Mouse (Mus musculus): ENCODE measurements around the gene Etnk2. TPM values are rescaled to one million over a fixed set of nuclear protein-coding genes. Genes with fewer than 3 reads are reported as not detected.
"Not testable (repeated sequence)": the region's sequence is repeated elsewhere in the genome, so short reads cannot be mapped to it uniquely, and the experiment has no call there.

Gene Etnk2
- 10 to 100 TPM in 2 of 4 experiments, 1 to 10 TPM in 2; 6.0 to 34.7 (median 13.4) TPM for total RNA-seq (2022)

- DNase-seq: peak; percentile 86
Measured at GRCm38 (mm10) chr1:133363276-133364021, at the start of gene Etnk2. Gene Etnk2, plus strand, starts transcription at chr1:133363572.

GRCm38 (mm10) chr1:133314364-133314763 lies 49.0 kb upstream of the Etnk2 start:
- peak; percentile 45 for DNase-seq

DNA sequence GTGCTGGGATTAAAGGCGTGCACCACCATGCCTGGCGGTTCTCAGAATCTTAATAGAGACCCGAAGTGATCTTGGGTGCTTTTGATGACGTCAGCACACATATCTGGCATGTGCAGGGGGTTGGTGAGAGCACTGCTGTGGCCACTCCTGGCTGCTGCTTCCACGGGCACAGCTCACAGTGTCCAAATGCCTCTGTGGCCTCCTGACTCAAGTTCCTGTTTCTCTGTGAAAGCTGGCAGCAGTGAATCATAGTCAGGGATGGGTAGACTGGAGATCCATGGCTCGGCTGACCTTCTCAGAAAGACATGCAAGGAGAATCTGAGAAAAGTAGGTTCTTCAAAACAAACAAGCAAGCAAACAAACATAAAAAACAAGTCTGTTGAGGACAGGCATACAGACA lies 47.6 kb upstream of the Etnk2 start:
- peak; percentile 29 for DNase-seq

DNA sequence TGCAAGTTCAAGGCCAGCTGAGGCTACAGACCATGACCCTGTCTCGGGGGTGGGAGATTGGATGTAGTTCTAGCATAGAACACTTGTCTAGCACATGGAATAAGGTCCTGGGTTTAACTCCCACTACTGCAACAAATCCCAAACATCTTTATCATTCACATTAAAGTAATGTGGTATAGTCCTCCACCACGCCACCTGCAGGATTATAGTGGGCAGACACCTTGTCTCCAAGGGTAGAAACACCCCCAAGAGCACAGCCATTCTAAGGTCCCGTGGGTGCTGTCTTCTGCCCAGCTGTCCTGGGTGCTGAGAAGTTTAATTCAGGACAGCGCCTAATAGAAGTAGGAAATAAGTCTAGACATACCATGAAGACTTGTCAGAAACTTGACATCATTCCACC lies 46.8 kb upstream of the Etnk2 start:
- no peak for DNase-seq

DNA sequence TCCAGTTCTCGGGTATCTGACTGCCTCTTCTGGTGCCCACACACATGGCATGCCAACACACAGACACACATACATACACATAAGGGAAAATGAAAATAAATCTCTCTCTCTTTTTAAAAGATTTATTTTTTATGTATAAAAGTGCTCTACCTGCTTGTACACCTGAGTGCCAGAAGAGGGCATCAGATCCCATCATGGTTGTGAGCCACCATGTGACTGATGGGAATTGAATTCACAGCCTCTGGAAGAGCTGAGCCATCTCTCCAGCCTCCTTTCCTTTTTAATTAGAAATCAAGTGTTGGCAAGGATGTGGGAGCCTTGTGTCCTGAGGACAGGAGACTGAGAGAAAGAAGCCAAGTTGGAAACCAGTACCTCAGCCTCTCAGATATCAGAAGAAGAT lies 46.2 kb upstream of the Etnk2 start:
- no peak for DNase-seq

DNA sequence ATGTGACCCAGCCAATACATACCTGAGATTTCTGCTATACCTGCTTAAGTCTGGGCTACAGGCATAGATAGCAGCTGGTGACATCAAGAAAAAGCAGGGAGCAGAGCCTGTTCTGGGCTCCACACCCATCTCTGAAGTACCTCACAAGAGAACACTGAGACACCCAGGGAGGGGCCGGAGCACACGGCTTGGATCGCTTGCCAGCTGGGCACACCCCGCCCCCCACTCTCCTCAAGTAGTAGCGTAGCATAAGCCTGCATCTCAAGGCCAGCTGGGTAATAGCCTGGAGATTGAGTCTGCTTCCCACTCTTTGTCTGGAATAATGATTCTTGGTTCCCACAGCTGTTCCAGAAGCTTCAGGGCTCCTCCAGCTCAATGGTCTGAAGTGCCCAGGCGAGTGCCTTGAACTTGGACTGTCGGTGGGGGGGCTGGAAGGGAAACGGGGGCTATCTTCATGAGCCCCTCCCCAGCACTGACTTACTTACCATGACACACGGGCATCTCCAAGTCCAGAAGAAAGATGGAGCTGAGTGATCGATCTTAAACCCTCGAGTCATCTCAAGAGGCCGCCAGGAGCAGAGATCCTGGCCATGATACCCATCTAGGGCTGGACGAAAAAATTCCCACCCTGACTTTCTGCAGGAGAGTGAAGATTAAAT lies 42.0 kb upstream of the Etnk2 start, which contains the start of gene Kiss1:
Gene Kiss1, plus strand, starts transcription at position 609 of the 659 bp plus-strand sequence.
- no peak for DNase-seq

- DNase-seq: no peak
Measured at GRCm38 (mm10) chr1:133323333-133323732, 40.0 kb upstream of the Etnk2 start.

- no peak for DNase-seq
Measured at GRCm38 (mm10) chr1:133325951-133326350, 37.4 kb upstream of the Etnk2 start.

DNA sequence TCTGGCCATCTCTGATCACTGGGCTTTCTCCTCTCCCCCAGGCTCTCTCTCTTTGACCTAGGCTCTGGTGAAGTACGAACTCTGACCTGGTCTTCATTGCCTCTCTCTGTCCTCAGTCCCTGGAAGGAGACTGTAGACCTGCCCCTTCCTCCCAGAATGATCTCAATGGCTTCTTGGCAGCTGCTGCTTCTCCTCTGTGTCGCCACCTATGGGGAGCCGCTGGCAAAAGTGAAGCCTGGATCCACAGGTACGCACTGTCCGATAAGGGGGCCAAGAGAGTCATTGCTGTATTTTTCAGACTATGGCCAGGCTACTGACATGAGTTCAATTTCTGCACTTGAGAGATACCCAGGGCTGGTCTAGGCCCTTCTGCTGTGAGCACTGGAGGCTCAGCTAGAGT lies 36.3 kb upstream of the Etnk2 start:
- DNase-seq: no peak

DNA sequence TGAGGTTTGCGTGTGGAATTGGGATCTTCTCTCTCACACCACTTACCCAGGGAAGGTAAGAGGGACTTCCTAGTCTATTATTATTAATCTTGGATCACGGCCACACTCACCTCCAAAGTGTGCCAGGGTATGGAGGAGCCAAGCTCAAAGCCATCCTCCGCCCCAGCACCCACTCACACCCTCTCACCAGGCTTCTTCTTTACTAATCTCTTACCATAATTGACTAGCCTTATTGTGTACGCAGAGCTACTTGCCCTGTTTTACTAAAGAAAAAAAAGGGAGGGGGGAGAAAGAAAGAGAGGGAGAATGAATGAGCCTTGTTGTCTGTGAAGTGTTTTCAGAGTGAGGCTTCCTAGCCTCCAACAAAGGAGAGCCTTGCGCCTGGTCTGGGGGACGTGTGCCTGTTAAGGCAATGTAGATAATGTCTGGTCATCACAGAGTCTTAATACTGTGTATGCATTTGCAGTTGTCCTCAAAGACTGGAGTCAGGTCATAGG lies 35.0 kb upstream of the Etnk2 start:
- no peak for DNase-seq

DNA sequence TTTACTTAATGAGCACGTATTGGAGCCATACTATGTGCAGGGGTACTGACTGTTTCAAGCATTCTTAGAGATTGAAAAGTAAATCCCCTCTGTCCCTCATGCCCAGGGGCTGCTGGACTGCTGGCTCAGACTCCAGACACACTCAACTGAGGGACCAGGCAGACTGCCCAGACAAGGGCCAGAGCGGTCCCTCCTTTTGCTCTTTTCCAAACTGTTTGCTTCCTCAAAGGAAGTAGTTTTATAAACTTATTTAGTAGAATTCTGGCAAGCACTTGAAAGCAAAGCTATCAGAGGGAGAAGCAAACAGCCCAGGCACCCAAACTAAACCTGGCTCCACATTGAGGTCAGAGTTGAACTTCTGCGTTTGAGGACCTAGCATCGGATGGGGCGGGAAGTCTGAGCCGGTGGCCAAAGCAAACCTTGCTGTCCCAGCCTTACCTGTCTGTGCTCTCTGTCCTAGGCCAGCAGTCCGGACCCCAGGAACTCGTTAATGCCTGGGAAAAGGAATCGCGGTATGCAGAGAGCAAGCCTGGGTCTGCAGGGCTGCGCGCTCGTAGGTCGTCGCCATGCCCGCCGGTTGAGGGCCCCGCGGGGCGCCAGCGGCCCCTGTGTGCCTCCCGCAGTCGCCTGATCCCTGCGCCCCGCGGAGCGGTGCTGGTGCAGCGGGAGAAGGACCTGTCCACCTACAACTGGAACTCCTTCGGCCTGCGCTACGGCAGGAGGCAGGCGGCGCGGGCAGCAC lies 34.3 kb upstream of the Etnk2 start:
- DNase-seq: no peak

DNA sequence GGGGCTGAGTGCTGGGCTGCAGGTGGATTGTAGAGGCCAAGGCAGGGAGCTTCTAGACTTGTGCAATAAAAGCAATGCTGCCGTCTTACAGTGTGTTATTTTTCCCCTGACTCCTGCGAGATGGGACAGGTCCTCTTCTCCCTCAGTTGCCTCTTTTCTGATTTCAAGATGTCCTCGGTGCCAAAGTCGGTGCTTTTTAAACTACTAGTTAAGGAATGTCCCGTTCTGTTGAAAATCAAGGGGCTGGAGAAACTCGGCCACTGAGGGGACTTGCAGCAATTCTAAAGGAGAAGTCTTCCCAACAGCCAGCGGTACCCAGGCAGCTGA lies 33.8 kb upstream of the Etnk2 start:
- no peak for DNase-seq

GRCm38 (mm10) chr1:133331142-133331541 lies 32.2 kb upstream of the Etnk2 start:
- no peak for DNase-seq

- no peak for DNase-seq
Measured at GRCm38 (mm10) chr1:133332656-133333430, 30.5 kb upstream of the Etnk2 start.

DNA sequence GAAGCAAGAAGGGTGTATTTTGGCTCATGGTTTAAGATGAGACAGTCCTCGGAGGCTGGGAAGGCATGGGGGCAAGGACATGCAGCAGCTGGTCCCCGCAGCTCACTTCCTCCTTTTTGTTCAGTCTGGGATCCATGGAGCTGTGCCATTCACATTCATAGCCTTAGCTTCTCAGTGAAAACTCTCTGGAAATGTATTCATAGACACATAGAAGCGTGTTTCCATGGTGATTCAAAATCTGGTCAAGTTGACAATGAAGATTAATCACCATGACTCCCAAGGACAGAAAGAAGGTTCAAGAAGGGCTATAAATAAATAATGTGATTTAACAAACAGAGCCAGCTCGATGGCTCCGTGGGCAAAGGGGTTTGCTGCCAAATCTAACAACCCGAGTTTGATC lies 29.4 kb upstream of the Etnk2 start:
- no peak for DNase-seq

DNA sequence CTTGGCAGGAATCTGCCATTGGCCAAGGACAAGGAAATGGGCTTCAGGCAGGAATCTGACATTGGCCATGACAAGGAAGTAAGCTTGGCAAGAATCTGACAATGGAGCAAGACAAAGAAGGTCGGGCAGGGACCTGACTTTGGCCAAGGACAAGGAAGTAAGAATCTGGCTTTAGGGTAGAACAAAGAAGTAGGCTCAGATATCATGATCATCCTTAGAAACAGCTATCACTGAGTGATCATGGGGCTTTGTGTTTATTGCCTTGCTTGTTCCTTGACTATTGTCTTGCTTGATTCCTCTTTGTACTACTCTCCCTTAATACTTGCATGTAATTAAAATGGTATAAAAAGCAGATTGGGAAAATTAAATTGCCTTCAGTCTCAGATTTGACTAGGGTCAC lies 23.0 kb upstream of the Etnk2 start:
- not testable (repeated sequence) for DNase-seq

DNA sequence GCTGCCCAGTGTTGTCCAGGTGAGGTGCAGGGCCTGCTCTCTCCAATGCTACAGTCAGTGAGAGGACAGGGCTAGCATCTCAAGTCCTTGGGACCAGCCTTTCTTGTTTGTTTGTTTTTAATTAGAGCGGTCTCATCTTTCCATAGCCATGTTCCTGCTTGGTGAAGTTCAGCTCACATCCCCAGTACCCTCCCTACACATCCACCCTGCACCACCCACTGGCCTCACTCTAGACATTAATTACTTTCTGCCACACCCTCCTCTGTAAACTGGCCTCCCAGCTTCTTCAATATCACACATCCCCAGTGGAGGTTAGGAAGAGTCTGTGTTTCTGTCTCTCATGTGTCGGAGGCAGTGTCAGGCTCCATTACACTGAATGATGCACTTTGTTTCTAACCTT lies 19.0 kb upstream of the Etnk2 start:
- DNase-seq: no peak

DNA sequence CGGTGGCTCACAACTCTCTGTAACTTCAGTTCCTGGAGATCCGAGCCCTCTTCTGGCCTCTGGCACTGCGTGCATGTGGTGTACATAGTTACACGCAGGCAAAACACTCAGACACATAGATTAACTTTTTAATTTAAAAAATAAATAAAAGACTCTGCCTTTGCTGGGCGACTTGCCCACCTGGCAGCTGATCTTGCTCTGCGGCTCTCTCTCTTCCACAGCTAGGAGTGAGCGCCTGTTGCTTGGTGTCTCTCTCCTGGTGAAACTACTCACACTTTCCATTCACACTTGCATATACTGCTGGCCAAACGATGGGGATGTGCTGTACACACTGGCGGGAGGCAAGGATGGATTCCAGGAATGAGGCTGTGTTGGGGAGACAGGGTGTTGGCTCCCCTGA lies 16.8 kb upstream of the Etnk2 start:
- DNase-seq: no peak

- DNase-seq: no peak
Measured at GRCm38 (mm10) chr1:133347226-133347625, 16.1 kb upstream of the Etnk2 start.

GRCm38 (mm10) chr1:133347693-133348520 lies 15.5 kb upstream of the Etnk2 start:
- DNase-seq: peak; percentile 70

- DNase-seq: no peak
Measured at GRCm38 (mm10) chr1:133350210-133350609, 13.2 kb upstream of the Etnk2 start, which contains the start of gene Ren1. Gene Ren1, plus strand, starts transcription at chr1:133350510.

DNA sequence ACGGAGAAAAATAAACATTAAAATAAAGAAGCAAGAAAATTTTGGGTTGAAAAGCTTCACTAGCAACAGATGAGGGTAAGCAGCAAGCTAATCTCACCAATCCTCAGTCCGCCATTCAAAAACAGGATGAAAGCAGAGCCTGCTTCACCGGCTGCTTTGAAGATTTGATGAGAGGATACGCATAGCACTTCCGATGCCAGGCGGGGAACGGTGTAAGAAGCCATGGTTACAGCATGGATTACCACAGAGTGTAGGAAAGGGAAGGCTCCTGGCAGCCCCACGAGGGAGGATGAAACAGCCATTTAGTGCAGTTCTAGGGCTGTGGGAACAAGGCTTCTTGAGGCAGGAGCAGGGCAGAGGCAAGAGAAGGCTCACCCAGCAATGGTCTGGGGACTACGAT lies 11.6 kb upstream of the Etnk2 start:
- no peak for DNase-seq
